Mouse (Mus musculus) neural tube, embryonic 12.5 days (tissue): Measurements from ENCODE around the gene Gm20388. TPM values are rescaled to one million over a fixed set of nuclear protein-coding genes. Genes with fewer than 3 reads are reported as not detected.

Experiments
- ATAC-seq: fragments of 200-750 bp; cut with Nextera tagmentation; 2 replicates; pipeline ENCODE4 v1.8.0; 2017; ENCODE audit warnings: low read depth, mild to moderate bottlenecking, moderate TSS enrichment, moderate library complexity; ENCODE audit not compliant: low FRiP score
- H3K27ac ChIP-seq: fragments of 300-500 bp; sonication (generic); 2 replicates; pipeline ENCODE4 v1.5.1; 2016
- H3K27me3 ChIP-seq: fragments of 300-500 bp; sonication (generic); replicated peaks from 2 replicates; pipeline ENCODE4 v1.6.1; 2016; ENCODE audit warnings: mild to moderate bottlenecking
- H3K36me3 ChIP-seq: fragments of 300-500 bp; sonication (generic); 2 replicates; pipeline ENCODE4 v1.6.1; 2016; ENCODE audit warnings: mild to moderate bottlenecking
- H3K4me1 ChIP-seq: fragments of 300-500 bp; sonication (generic); 2 replicates; pipeline ENCODE4 v1.6.1; 2016
- H3K4me2 ChIP-seq: fragments of 300-500 bp; sonication (generic); replicated peaks from 2 replicates; pipeline ENCODE4 v1.6.1; 2016; ENCODE audit warnings: mild to moderate bottlenecking
- H3K4me3 ChIP-seq: fragments of 300-500 bp; sonication (generic); 2 replicates; pipeline ENCODE4 v1.5.1; 2016
- H3K9ac ChIP-seq: fragments of 300-500 bp; sonication (generic); 2 replicates; pipeline ENCODE4 v1.6.1; 2016; ENCODE audit warnings: mild to moderate bottlenecking
- H3K9me3 ChIP-seq: fragments of 300-500 bp; sonication (generic); 2 replicates; pipeline ENCODE4 v1.6.1; 2016; ENCODE audit warnings: mild to moderate bottlenecking
- WGBS: fragments of 180-500 bp; shearing (Covaris S2); methylation state at CpG from one replicate; pipeline ENCODE4 v1.1.7; 2016; 5-methylcytosine and 5-hydroxymethylcytosine counted together
- polyA plus RNA-seq: library from polyadenylated mRNA; unstranded; fragments of >200 nt; fragmentation: Nextera tagmentation; extraction: Ambion mirVana; gene quantifications from 2 replicates; pipeline ENCODE4 v1.2.1, GENCODE M21; 2016

Gm20388 gene
- polyA plus RNA-seq, 1 experiment from 2014 or later = not detected

- Histone ChIP-seq H3K4me2 (no peak overlapping the region), H3K4me3 (no peak overlapping the region), H3K27me3 (no peaks in the 10 kb centered on the region), H3K9me3 (no peaks in the 10 kb centered on the region), H3K36me3 (no peaks in the 10 kb centered on the region), H3K27ac (no peak overlapping the region), H3K9ac (no peak overlapping the region), H3K4me1 (no peaks in the 10 kb centered on the region)
- no peak for ATAC-seq
- 67% methylated on average over 4 of the region's 4 CpGs for WGBS
Observed at GRCm38 (mm10) chr8:123740263-123740662, 3829.6 kb downstream of the Gm20388 start.

GRCm38 (mm10) chr8:123741232-123741631, 3830.6 kb downstream of the Gm20388 start:
- no peak for ATAC-seq
- Histone ChIP-seq H3K4me3 (no peak overlapping the region), H3K9me3 (no peaks in the 10 kb centered on the region), H3K4me2 (no peak overlapping the region), H3K9ac (no peak overlapping the region), H3K36me3 (no peaks in the 10 kb centered on the region), H3K27me3 (no peaks in the 10 kb centered on the region), H3K4me1 (no peaks in the 10 kb centered on the region), H3K27ac (no peak overlapping the region)
- 61% methylated on average over 9 of the region's 9 CpGs for WGBS

- Histone ChIP-seq H3K4me1 (no peaks in the 10 kb centered on the region), H3K27me3 (no peaks in the 10 kb centered on the region), H3K4me3 (no peak overlapping the region), H3K27ac (no peak overlapping the region), H3K9ac (no peak overlapping the region), H3K36me3 (no peaks in the 10 kb centered on the region), H3K9me3 (no peaks in the 10 kb centered on the region), H3K4me2 (no peak overlapping the region)
- ATAC-seq = no peak
- 94% methylated on average over 4 of the region's 4 CpGs for WGBS
Observed at GRCm38 (mm10) chr8:123746488-123746887, 3835.8 kb downstream of the Gm20388 start.

GRCm38 (mm10) chr8:123747772-123748171, 3837.1 kb downstream of the Gm20388 start:
- Histone ChIP-seq H3K27ac (no peak overlapping the region), H3K27me3 (no peaks in the 10 kb centered on the region), H3K9ac (no peak overlapping the region), H3K9me3 (no peaks in the 10 kb centered on the region), H3K4me3 (no peak overlapping the region), H3K4me2 (no peak overlapping the region), H3K36me3 (no peaks in the 10 kb centered on the region), H3K4me1 (peaks cover 2% of the 10 kb centered on the region)
- ATAC-seq = no peak
- 70% methylated on average over 5 of the region's 5 CpGs for WGBS

- Histone ChIP-seq H3K4me1 (peaks cover 23% of the 10 kb centered on the region), H3K9ac (no peak overlapping the region), H3K27me3 (no peaks in the 10 kb centered on the region), H3K9me3 (no peaks in the 10 kb centered on the region), H3K4me2 (no peak overlapping the region), H3K4me3 (no peak overlapping the region), H3K27ac (no peak overlapping the region), H3K36me3 (no peaks in the 10 kb centered on the region)
- 77% methylated on average over 5 of the region's 5 CpGs for WGBS
- no peak for ATAC-seq
Observed at GRCm38 (mm10) chr8:123750171-123750693, 3839.6 kb downstream of the Gm20388 start.

- 49% methylated on average over 13 of the region's 13 CpGs for WGBS
- H3K27me3 ChIP-seq = no peaks in the 10 kb centered on the region
- no peaks in the 10 kb centered on the region for H3K9me3 ChIP-seq
- H3K4me3 ChIP-seq = no peak overlapping the region
- H3K4me2 ChIP-seq = peak overlapping the region; percentile 35; the same call in 1 of the 2 replicates
- H3K27ac ChIP-seq = no peak overlapping the region
- H3K4me1 ChIP-seq = peaks cover 23% of the 10 kb centered on the region
- no peak overlapping the region for H3K9ac ChIP-seq
- peak; percentile 71 for ATAC-seq
- no peaks in the 10 kb centered on the region for H3K36me3 ChIP-seq
Observed at GRCm38 (mm10) chr8:123752773-123753468, 3842.3 kb downstream of the Gm20388 start.

- H3K4me2 ChIP-seq = peak overlapping the region; percentile 35
- H3K9me3 ChIP-seq = no peaks in the 10 kb centered on the region
- ATAC-seq = 0 out of 2 replicates have a peak, but pooled peaks have one; percentile 18
- no peaks in the 10 kb centered on the region for H3K27me3 ChIP-seq
- H3K4me1 ChIP-seq = peaks cover 23% of the 10 kb centered on the region
- H3K36me3 ChIP-seq = no peaks in the 10 kb centered on the region
- H3K4me3 ChIP-seq = no peak overlapping the region
- no peak overlapping the region; the same call in 1 of the 2 replicates for H3K27ac ChIP-seq
- H3K9ac ChIP-seq = 0 out of 2 replicates have a peak overlapping the region, but pooled peaks have one; percentile 13
- 12% methylated on average over 18 of the region's 18 CpGs for whole genome bisulfite sequencing
Observed at GRCm38 (mm10) chr8:123753604-123754375, 3843.1 kb downstream of the Gm20388 start.

- H3K27ac ChIP-seq = no peak overlapping the region
- H3K9me3 ChIP-seq = no peaks in the 10 kb centered on the region
- no peak overlapping the region for H3K4me2 ChIP-seq
- H3K9ac ChIP-seq = no peak overlapping the region
- no peak for ATAC-seq
- 72% methylated on average over 13 of the region's 13 CpGs for WGBS
- H3K36me3 ChIP-seq = no peaks in the 10 kb centered on the region
- H3K27me3 ChIP-seq = no peaks in the 10 kb centered on the region
- peaks cover 25% of the 10 kb centered on the region for H3K4me1 ChIP-seq
- H3K4me3 ChIP-seq = no peak overlapping the region
Observed at GRCm38 (mm10) chr8:123754538-123755431, 3844.1 kb downstream of the Gm20388 start.

- no peak for ATAC-seq
- 86% methylated on average over 8 of the region's 8 CpGs for WGBS
- H3K9me3 ChIP-seq = no peaks in the 10 kb centered on the region
- no peak overlapping the region for H3K9ac ChIP-seq
- no peak overlapping the region for H3K27ac ChIP-seq
- 0 out of 2 replicates have a peak, but pooled peaks cover 6% of the 10 kb centered on the region for H3K27me3 ChIP-seq
- H3K4me1 ChIP-seq = peaks cover 47% of the 10 kb centered on the region
- no peaks in the 10 kb centered on the region for H3K36me3 ChIP-seq
- H3K4me2 ChIP-seq = no peak overlapping the region
- no peak overlapping the region for H3K4me3 ChIP-seq
Observed at GRCm38 (mm10) chr8:123756901-123757300, 3846.3 kb downstream of the Gm20388 start.

- 92% methylated on average over 1 of the region's 1 CpGs for WGBS
- peaks cover 38% of the 10 kb centered on the region for H3K4me1 ChIP-seq
- H3K27ac ChIP-seq = no peak overlapping the region
- ATAC-seq = no peak
- no peaks in the 10 kb centered on the region for H3K9me3 ChIP-seq
- H3K4me3 ChIP-seq = no peak overlapping the region
- H3K27me3 ChIP-seq = 0 out of 2 replicates have a peak, but pooled peaks cover 6% of the 10 kb centered on the region
- no peak overlapping the region for H3K4me2 ChIP-seq
- H3K9ac ChIP-seq = no peak overlapping the region
- H3K36me3 ChIP-seq = no peaks in the 10 kb centered on the region
Observed at GRCm38 (mm10) chr8:123758935-123759334, 3848.3 kb downstream of the Gm20388 start.

- H3K4me2 ChIP-seq = peak overlapping the region; percentile 58
- peaks cover 28% of the 10 kb centered on the region for H3K4me1 ChIP-seq
- H3K4me3 ChIP-seq = no peak overlapping the region
- H3K27ac ChIP-seq = no peak overlapping the region
- no peak overlapping the region for H3K9ac ChIP-seq
- no peaks in the 10 kb centered on the region for H3K9me3 ChIP-seq
- WGBS = 8% methylated on average over 10 of the region's 10 CpGs
- no peaks in the 10 kb centered on the region for H3K36me3 ChIP-seq
- peak; percentile 85 for ATAC-seq
- H3K27me3 ChIP-seq = peaks cover 6% of the 10 kb centered on the region; the same call in 1 of the 2 replicates
Observed at GRCm38 (mm10) chr8:123759933-123760332, 3849.3 kb downstream of the Gm20388 start.
